Mouse (Mus musculus): ENCODE data around the gene Ndst4. TPM values are rescaled to one million over a fixed set of nuclear protein-coding genes. Genes with fewer than 3 reads are reported as not detected.

Ndst4 gene
- polyA plus RNA-seq, 1 experiment = not detected

DNA sequence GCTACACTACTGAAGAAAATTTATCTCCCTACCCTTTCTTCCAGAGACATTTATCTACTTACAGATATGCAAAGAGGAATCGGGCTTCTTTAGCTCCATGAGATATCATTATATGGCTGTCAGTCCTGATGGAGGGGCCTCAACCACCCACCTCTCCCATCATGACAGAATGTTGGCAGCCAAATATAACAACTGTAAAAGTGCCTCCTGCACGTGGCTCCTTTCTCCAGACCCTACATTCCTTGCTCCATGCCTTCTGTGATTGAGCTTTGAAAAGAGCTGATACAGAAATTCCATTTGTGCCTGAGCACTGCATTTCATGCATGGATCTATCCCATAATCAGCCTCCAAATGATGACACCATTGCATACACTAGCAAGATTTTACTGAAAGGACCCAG lies 331.1 kb downstream of the Ndst4 start:
- Histone ChIP-seq H3K4me3 (ENCODE audit: low read depth, low read length) (no peak overlapping the region), H3K4me1 (ENCODE audit: control insufficient read depth, insufficient read depth, insufficient read length, low read length) (no peaks in the 10 kb centered on the region), H3K27me3 (ENCODE audit: control insufficient read depth, insufficient read depth, low read length) (no peaks in the 10 kb centered on the region), H3K27ac (ENCODE audit: insufficient read depth, low read depth, low read length) (no peak overlapping the region), H3K36me3 (ENCODE audit: control insufficient read depth, insufficient read depth, low read length) (no peaks in the 10 kb centered on the region)
- WGBS = 61% methylated on average over 2 of the region's 2 CpGs
- TF ChIP-seq POLR2A (IDR thresholded peaks at IDR 0.05; ENCODE audit: low read depth, low read length) (no peak), CTCF (IDR thresholded peaks at IDR 0.05; ENCODE audit: extremely low read depth, insufficient read length, insufficient replicate concordance, low read depth, low read length) (no peak)

DNA sequence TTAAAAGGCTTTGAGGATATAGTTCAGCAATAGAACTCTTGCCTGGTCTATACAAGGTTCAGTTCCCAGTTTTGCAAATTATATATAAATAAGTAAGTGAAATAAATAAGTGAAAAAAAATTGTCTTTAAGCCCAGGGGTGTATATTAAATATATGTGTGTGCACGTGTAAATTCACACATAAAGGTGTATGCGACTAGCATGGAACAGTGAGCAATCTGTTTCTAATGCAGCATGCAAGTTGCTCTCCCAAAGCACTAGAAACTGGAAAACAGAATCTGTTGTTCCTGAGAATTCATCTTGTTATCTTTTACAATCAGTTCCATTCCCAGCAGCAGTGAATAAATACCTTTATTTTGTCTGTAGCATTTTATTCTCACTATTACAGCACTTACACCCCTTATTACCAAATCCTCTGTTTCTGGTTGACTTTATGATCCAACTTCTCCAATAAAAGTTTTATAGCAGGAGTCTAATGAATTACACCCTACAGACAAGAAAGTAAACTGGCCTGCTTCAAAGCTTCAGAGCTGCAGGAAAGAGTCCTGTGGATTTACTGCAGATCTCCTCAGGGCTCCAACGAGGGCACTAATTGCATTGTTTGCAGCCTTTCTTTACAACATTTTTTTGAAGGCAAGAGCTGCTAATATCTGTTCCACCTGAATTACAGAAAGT lies 340.7 kb downstream of the Ndst4 start:
- 59% methylated on average over 3 of the region's 3 CpGs for WGBS
- H3K27ac ChIP-seq (ENCODE audit: insufficient read depth, low read depth, low read length) = no peak overlapping the region
- no peaks in the 10 kb centered on the region for H3K36me3 ChIP-seq (ENCODE audit: control insufficient read depth, insufficient read depth, low read length)
- no peaks in the 10 kb centered on the region for H3K27me3 ChIP-seq (ENCODE audit: control insufficient read depth, insufficient read depth, low read length)
- H3K4me1 ChIP-seq (ENCODE audit: control insufficient read depth, insufficient read depth, insufficient read length, low read length) = no peaks in the 10 kb centered on the region
- no peak overlapping the region for H3K4me3 ChIP-seq (ENCODE audit: low read depth, low read length)
- TF ChIP-seq POLR2A (IDR thresholded peaks at IDR 0.05; ENCODE audit: low read depth, low read length) = no peak
- TF ChIP-seq CTCF (IDR thresholded peaks at IDR 0.05; ENCODE audit: extremely low read depth, insufficient read length, insufficient replicate concordance, low read depth, low read length) = no peak

DNA sequence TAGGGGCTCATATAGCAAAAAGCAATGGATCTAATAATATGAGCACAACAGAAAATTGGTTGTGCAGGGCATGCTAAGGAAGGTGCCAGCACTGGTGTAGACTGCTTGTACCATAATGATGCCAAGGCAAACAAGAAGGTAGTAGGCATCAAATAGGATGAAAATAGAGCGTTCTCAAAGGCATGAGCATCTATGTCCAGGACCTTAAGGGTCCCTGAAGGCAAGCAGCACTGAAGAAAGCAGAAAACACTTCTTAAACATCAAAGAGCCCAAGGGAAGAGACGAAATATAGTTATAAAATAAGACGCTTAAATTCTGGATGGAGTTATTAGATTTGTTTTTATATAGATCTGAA lies 341.2 kb downstream of the Ndst4 start:
- Histone ChIP-seq H3K4me3 (ENCODE audit: low read depth, low read length) (no peak overlapping the region), H3K27me3 (ENCODE audit: control insufficient read depth, insufficient read depth, low read length) (no peaks in the 10 kb centered on the region), H3K36me3 (ENCODE audit: control insufficient read depth, insufficient read depth, low read length) (no peaks in the 10 kb centered on the region), H3K4me1 (ENCODE audit: control insufficient read depth, insufficient read depth, insufficient read length, low read length) (no peaks in the 10 kb centered on the region), H3K27ac (ENCODE audit: insufficient read depth, low read depth, low read length) (no peak overlapping the region)
- WGBS = 61% methylated on average over 3 of the region's 3 CpGs
- TF ChIP-seq POLR2A (IDR thresholded peaks at IDR 0.05; ENCODE audit: low read depth, low read length) (no peak), CTCF (IDR thresholded peaks at IDR 0.05; ENCODE audit: extremely low read depth, insufficient read length, insufficient replicate concordance, low read depth, low read length) (no peak)

DNA sequence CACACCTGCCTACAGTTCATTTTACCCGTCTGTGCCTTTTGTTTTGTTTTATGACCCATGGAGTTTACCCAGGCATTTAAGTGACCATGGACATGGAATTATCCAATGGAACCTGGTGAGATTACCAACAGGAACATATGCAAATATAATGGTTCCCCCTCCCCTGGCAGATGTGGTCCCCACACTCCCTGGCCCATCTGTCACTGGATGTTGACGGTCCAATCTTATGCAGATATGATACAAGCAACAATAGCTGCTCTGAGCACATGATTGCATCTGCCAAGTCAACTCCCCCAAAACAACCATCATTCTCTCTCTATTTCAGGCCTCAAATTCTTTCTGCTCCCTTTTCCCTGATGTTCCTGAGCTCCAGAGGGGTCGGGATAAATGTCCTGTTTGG lies 342.5 kb downstream of the Ndst4 start:
- Histone ChIP-seq H3K27ac (ENCODE audit: insufficient read depth, low read depth, low read length) (no peak overlapping the region), H3K27me3 (ENCODE audit: control insufficient read depth, insufficient read depth, low read length) (no peaks in the 10 kb centered on the region), H3K36me3 (ENCODE audit: control insufficient read depth, insufficient read depth, low read length) (no peaks in the 10 kb centered on the region), H3K4me3 (ENCODE audit: low read depth, low read length) (no peak overlapping the region), H3K4me1 (ENCODE audit: control insufficient read depth, insufficient read depth, insufficient read length, low read length) (no peaks in the 10 kb centered on the region)
- TF ChIP-seq CTCF (IDR thresholded peaks at IDR 0.05; ENCODE audit: extremely low read depth, insufficient read length, insufficient replicate concordance, low read depth, low read length) (no peak), POLR2A (IDR thresholded peaks at IDR 0.05; ENCODE audit: low read depth, low read length) (no peak)
- 45% methylated on average over 3 of the region's 3 CpGs for WGBS

DNA sequence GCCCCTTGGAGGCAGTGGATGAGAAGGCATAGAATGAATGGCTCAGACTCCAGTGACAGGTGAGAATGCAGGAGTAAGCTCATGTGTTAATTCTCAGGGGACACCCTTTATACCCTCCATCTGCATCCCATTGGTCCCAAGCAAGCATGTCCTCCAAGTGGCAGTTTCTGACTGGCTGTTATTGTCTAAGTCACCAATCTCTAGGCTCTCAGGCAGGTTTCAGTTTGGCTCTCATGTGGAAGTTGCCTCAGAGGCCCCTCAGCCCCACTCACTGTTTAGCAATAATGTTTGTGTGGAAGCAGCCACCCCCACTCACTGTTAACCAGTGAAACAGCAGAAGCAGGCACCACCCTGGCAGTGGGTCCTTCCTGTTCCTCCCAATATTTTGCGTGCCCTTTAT lies 353.0 kb downstream of the Ndst4 start:
- Histone ChIP-seq H3K27ac (ENCODE audit: insufficient read depth, low read depth, low read length) (no peak overlapping the region), H3K27me3 (ENCODE audit: control insufficient read depth, insufficient read depth, low read length) (no peaks in the 10 kb centered on the region), H3K4me3 (ENCODE audit: low read depth, low read length) (no peak overlapping the region), H3K36me3 (ENCODE audit: control insufficient read depth, insufficient read depth, low read length) (no peaks in the 10 kb centered on the region), H3K4me1 (ENCODE audit: control insufficient read depth, insufficient read depth, insufficient read length, low read length) (no peaks in the 10 kb centered on the region)
- TF ChIP-seq POLR2A (IDR thresholded peaks at IDR 0.05; ENCODE audit: low read depth, low read length) (no peak), CTCF (IDR thresholded peaks at IDR 0.05; ENCODE audit: extremely low read depth, insufficient read length, insufficient replicate concordance, low read depth, low read length) (no peak)
- WGBS = 62% methylated on average over 1 of the region's 1 CpGs

DNA sequence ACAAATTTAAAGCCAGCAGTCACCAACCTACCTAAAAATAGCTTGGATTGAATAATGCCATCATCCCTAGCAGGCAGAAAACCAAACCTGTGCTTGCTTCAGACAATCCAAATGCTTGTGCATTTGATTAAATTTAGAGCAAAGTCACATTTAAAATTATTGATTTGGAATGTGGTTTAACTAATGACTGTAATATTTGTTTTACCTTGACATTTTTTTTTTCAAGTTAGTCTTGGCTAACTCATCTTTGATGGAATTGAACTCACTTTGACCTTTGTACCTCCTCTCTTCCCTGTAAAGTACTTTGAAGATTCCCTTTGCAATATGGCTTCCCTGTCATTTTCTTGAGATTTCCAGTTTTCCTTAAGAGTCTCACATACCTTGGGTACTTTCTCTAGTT lies 356.8 kb downstream of the Ndst4 start:
- TF ChIP-seq POLR2A (IDR thresholded peaks at IDR 0.05; ENCODE audit: low read depth, low read length) = no peak
- TF ChIP-seq CTCF (IDR thresholded peaks at IDR 0.05; ENCODE audit: extremely low read depth, insufficient read length, insufficient replicate concordance, low read depth, low read length) = no peak
- Histone ChIP-seq H3K27me3 (ENCODE audit: control insufficient read depth, insufficient read depth, low read length) (no peaks in the 10 kb centered on the region), H3K36me3 (ENCODE audit: control insufficient read depth, insufficient read depth, low read length) (no peaks in the 10 kb centered on the region), H3K27ac (ENCODE audit: insufficient read depth, low read depth, low read length) (no peak overlapping the region), H3K4me1 (ENCODE audit: control insufficient read depth, insufficient read depth, insufficient read length, low read length) (no peaks in the 10 kb centered on the region), H3K4me3 (ENCODE audit: low read depth, low read length) (no peak overlapping the region)
